ENCODE assay signal across 9 mouse cellular contexts in the genomic region with DNA sequence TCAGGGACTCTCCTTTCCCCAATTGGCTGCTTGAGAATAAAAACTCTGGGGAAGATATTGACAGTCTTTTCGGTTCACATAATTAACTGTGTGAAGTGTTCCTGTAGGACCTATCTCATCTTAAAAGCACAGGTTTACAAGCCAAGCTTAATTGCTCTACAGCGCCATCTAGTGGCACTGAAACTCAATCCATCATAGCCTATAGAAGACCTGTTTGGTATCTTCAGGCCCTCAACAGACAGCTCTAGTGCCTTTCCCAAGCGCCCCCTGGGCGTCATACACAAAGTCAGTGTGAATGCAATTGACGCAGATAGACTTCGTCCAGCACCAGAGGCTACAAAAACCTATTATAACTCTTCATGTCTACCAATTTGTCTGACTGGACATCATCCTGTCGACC.
DNase-seq lines count a peak whose midpoint lies in the region; ATAC-seq lines count a peak whose summit lies in the region.
"Had no signal": no experiment of that assay in that cellular context is flagged by ENCODE, and none has a peak within 500 bp of the region (broad histone marks: within the 10 kb centered on the region; RNA-seq: fewer than 3 reads in every experiment).

No protein-coding gene starts in this region.

- H3K9ac ChIP-seq in kidney, embryonic 16.5 days (replicated peaks; ENCODE audit: low read length), result no peak overlapping the region
- no peak overlapping the region for H3K9ac ChIP-seq in liver, embryonic 11.5 days (ENCODE audit: low read depth, low read length)
- H3K9ac ChIP-seq in neural tube, embryonic 11.5 days (ENCODE audit: low read length), result no peak overlapping the region
- H3K9ac ChIP-seq: heart, embryonic 13.5 days had no signal

- no peak overlapping the region for H3K27ac ChIP-seq in kidney, embryonic 16.5 days (ENCODE audit: low read length)
- no peak overlapping the region for H3K27ac ChIP-seq in liver, embryonic 11.5 days (ENCODE audit: low read depth, low read length)
- no peak overlapping the region for H3K27ac ChIP-seq in neural tube, embryonic 11.5 days (ENCODE audit: low read depth, low read length)
- H3K27ac ChIP-seq: heart, embryonic 13.5 days had no signal

- no peaks in the 10 kb centered on the region for H3K9me3 ChIP-seq in kidney, embryonic 16.5 days (ENCODE audit: low read length)
- H3K9me3 ChIP-seq in liver, embryonic 11.5 days (ENCODE audit: control insufficient read depth, low read length), result no peaks in the 10 kb centered on the region
- H3K9me3 ChIP-seq in neural tube, embryonic 11.5 days (ENCODE audit: control insufficient read depth, low read length), result no peaks in the 10 kb centered on the region
- H3K9me3 ChIP-seq: heart, embryonic 13.5 days had no signal

- no peak overlapping the region for H3K4me2 ChIP-seq in kidney, embryonic 16.5 days (replicated peaks; ENCODE audit: low read depth, low read length)
- H3K4me2 ChIP-seq in liver, embryonic 11.5 days, result no peak overlapping the region
- H3K4me2 ChIP-seq in neural tube, embryonic 11.5 days (ENCODE audit: low read depth), result no peak overlapping the region
- H3K4me2 ChIP-seq: heart, embryonic 13.5 days had no signal

- H3K27me3 ChIP-seq in kidney, embryonic 16.5 days (ENCODE audit: insufficient read depth, low read length), result no peaks in the 10 kb centered on the region
- H3K27me3 ChIP-seq in liver, embryonic 11.5 days (replicated peaks; ENCODE audit: control insufficient read depth, insufficient read depth, low read length), result no peaks in the 10 kb centered on the region
- H3K27me3 ChIP-seq in neural tube, embryonic 11.5 days (ENCODE audit: control insufficient read depth, insufficient read depth, low read length), result no peaks in the 10 kb centered on the region
- H3K27me3 ChIP-seq: heart, embryonic 13.5 days had no signal

- H3K4me3 ChIP-seq in kidney, embryonic 16.5 days (ENCODE audit: low read length), result no peak overlapping the region
- no peak overlapping the region for H3K4me3 ChIP-seq in liver, embryonic 11.5 days (ENCODE audit: low read depth, low read length)
- no peak overlapping the region for H3K4me3 ChIP-seq in neural tube, embryonic 11.5 days (ENCODE audit: low read depth, low read length)
- H3K4me3 ChIP-seq: heart, embryonic 13.5 days had no signal

- ATAC-seq in kidney, embryonic 16.5 days (ENCODE audit: low FRiP score, low TSS enrichment), result peak; percentile 67
- no peak for ATAC-seq in liver, embryonic 11.5 days (replicated peaks; ENCODE audit: low FRiP score)
- no peak for ATAC-seq in neural tube, embryonic 11.5 days (ENCODE audit: insufficient read depth, low FRiP score, low TSS enrichment)

- no peaks in the 10 kb centered on the region for H3K36me3 ChIP-seq in kidney, embryonic 16.5 days (ENCODE audit: insufficient read depth, low read length)
- no peaks in the 10 kb centered on the region for H3K36me3 ChIP-seq in liver, embryonic 11.5 days (ENCODE audit: control insufficient read depth, insufficient read depth, low read length)
- H3K36me3 ChIP-seq in neural tube, embryonic 11.5 days (ENCODE audit: control insufficient read depth, insufficient read depth, low read length), result no peaks in the 10 kb centered on the region
- H3K36me3 ChIP-seq: heart, embryonic 13.5 days had no signal

- DNase-seq in A20 (ENCODE audit: low read depth, low spot score) (peak; percentile 78), R1 (ENCODE audit: low read depth, low spot score) (peak; percentile 92)
- peak; percentile 85 to 88 for DNase-seq in cerebellum, postnatal 10 days
- DNase-seq in frontal cortex, postnatal 25 days (ENCODE audit: low spot score in 2 of 2), result peak; percentile 45 to 58
- peak; percentile 41 for DNase-seq in liver, embryonic 11.5 days (ENCODE audit: low spot score)
- peak; percentile 55 for DNase-seq in neural tube, embryonic 11.5 days (ENCODE audit: low spot score)
- peak; percentile 82 for DNase-seq in testis, postnatal 10 days (ENCODE audit: low spot score)

- no peaks in the 10 kb centered on the region for H3K4me1 ChIP-seq in kidney, embryonic 16.5 days (ENCODE audit: insufficient read depth, low read length)
- H3K4me1 ChIP-seq in liver, embryonic 11.5 days (replicated peaks; ENCODE audit: control insufficient read depth, insufficient read depth, low read length), result no peaks in the 10 kb centered on the region
- no peaks in the 10 kb centered on the region for H3K4me1 ChIP-seq in neural tube, embryonic 11.5 days (ENCODE audit: control insufficient read depth, insufficient read depth, low read length)
- H3K4me1 ChIP-seq: heart, embryonic 13.5 days had no signal

- whole genome bisulfite sequencing in kidney, embryonic 16.5 days, result 33% methylated on average over 7 of the region's 7 CpGs
- WGBS in liver, embryonic 11.5 days, result 38% methylated on average over 7 of the region's 7 CpGs
- 38% methylated on average over 7 of the region's 7 CpGs for WGBS in neural tube, embryonic 11.5 days

Comparison
In these comparisons a context has a peak if more than half of its experiments do, and no peak if none do; other contexts are left out.
1. DNase-seq: peak in every context shown above with its lines; median percentile 92 in R1; 86 in cerebellum, postnatal 10 days; 82 in testis, postnatal 10 days; 78 in A20; 55 in neural tube, embryonic 11.5 days; 52 in frontal cortex, postnatal 25 days; 41 in liver, embryonic 11.5 days.